Mouse (Mus musculus) liver, adult 2 months (tissue): ENCODE data around the gene Muc1.

ENCODE experiments used
- CTCF ChIP-seq: fragments of 200-500 bp; IDR thresholded peaks from 2 replicates; pipeline ENCODE4 v1.5.1; 2011; ENCODE audit warnings: low read depth, low read length, control low read depth
- POLR2A ChIP-seq: fragments of 200-500 bp; IDR thresholded peaks from 2 replicates; pipeline ENCODE4 v1.6.1; 2011; ENCODE audit warnings: low read length, control low read depth; ENCODE audit not compliant: insufficient read depth; ENCODE audit errors: extremely low read depth

- TF ChIP-seq POLR2A: no peak
- no peak for TF ChIP-seq CTCF
These were observed 19.1 kb upstream of the Muc1 start for GRCm38 (mm10) chr3:89209731-89210130.
